Mouse (Mus musculus) lung, postnatal 25 days (tissue): ENCODE data around the gene Gsx1.

Source experiments
- DNase-seq: peaks from one replicate; pipeline ENCODE4 v3.0.0; 2022; ENCODE audit warnings: low spot score

Gsx1 gene

DNA sequence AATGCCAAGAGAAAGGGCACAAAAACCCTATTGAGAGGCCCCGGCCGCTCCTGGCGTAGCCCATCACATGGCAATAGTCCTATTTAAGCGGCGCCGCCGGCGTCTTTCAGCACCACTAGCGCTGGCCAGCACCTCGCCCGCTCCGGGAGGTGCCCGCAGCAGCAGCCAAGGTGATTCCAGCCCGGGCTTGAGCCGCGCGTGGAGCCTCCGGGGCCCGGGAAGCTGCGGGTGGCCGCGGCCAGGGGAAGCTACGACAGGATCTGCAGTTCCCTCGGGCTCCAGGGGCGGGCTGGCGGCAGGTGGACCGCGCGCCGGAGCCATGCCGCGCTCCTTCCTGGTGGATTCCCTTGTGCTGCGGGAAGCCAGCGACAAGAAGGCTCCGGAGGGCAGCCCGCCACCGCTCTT, at the start of gene Gsx1:
Gene Gsx1, plus strand, starts transcription at position 126 of the 405 bp plus-strand sequence.
- peak; percentile 18 for DNase-seq

DNA sequence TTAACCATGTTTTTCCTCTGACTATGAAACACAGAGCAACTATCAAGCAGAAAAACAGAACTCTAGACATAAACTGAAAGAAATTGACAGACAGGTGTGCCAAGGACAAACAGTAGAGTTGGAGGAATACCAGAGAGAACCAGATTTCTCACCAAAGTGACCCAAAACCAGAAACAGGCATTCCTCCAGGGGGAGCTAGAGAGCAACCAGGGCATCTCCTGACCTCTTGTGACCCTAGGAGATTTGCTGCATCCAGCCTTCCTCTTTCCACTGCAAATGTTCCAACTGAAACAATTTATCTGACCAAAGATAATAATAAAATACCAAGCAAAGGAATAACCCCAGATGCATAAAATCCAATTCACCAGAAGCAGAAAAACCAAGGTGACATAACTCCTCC, 41.2 kb upstream of the Gsx1 start:
- no peak for DNase-seq

DNA sequence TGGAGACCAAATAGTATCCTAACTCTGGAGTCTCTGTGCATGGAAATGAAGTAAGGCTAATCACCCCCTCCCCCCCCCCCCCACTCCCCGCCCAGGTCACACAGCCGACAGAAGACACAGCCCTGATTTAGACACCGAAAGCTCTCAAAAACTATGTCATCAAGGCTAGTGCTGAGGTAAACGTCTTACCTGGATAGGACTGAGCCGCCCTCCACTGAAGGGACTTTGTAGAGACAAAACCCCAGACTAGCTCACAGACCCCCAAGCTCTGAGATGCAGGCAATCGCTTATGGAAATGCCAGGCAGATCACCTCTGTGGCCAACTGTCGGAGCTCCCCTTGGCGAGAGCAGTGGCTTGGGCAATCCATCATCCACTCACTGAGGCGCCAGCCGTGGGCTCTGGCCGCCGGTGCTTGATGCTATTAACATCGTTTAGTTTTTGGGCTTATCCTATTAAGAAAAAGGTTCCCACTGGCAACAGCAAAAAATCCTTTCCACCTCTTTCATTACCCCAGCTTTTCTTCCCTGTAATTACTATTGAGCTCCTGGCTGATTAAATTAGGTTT, 33.6 kb upstream of the Gsx1 start:
- no peak for DNase-seq

DNA sequence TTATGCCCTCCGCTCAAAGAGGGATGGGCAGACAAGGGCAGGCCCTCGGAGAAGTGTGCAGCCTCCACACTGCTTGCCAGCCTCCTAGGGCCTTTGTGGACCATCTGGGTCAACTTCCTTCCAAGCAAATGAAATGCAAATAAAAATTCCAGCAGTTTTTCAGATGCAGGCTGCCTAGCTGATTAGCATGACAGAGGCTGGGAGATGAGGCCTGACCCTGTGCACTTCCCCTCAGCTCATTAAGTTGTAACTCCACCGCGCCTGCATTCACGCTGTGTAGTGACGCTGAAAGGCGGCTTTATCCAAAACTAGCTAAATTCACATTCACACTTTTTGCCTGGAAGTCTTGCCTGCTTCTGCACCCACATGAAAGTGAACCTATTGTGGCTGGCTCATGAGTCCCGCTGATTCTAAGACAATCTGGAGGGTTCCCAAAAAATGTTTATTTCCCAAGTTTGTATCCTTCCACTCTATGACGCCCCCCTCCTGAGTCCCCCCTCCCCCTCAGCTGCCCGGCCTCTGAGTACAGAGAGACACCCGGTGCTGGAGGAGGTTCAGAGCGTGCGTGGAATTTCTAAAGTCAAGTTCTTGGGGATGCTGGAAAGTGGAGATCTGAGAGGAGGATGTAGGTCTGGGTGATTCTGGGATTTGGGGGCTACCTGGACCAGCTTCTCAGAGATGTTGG, 32.9 kb upstream of the Gsx1 start:
- DNase-seq: no peak

DNA sequence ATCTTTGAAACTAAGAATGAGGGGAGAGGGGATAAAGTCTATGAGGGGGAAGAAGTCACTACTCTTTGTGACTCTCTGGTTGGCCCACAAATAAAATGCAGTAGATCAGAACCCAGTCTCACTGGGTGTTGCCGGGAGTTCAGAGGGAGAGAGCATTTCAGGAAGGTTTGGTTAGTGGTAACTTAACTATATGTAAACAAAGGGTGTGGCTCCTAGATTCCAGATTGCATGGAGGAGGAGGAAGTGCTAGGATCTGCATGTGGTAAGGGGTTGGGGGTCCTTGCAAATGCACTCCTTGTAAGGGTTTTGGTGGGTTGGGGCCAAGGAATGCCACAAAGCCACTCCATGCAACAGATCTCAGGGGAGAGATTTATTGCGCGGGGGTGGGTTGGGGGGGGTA, 32.1 kb upstream of the Gsx1 start:
- no peak for DNase-seq

DNA sequence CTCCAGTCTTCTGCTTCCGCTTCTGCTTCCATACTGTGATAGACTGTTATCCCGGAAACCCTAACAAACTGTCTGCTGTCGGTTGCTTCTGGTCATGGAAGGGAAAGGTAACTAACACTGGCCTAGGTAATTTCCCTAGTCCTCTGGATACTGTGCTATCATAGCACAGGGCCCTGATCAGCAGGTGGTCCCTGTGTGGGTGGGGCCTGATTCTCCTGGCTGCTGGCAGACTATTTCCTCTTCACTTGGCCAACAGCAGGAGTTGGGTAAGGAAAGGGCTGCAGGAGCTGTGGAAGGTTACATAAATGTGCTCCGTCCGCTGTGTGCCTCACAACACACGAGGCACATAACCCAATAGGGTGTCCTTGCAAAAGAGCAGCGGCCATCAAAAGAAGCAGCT, 31.1 kb upstream of the Gsx1 start:
- no peak for DNase-seq

DNA sequence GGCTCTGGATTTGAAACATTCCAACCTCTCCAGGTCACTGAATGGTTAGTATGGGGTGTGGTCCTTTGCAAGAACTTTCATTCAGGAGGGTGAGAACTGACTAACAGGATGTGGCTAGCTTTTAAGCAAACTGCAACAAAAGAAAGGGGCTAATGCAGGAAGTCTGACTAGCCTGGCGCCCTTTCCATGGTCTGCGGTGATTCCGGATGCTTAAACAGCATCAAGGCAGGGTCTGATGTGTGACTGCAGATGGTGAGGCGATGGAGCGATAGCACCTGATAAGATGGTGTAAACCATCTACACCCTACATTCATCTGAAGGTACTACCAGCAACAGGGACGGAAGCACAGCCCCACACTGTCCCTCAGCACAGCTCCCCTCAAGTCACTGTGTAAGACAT, 29.2 kb upstream of the Gsx1 start:
- no peak for DNase-seq

DNA sequence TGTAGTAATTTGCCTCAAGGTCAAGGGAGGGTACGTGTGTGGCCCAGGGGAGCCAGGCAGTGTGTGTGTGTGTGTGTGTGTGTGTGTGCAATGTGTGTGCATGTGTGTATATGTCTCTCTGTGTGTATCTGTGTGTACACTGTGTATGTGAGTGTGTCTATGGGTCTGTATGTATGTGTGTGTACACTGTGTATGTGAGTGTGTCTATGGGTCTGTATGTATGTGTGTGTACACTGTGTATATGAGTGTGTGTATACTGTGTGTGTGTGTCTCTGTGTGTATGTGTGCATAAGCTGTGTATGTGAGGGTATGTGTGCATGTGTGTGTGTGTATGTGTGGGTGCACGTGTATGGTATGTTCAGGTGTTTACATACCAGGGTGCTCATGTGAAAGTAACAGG, 28.7 kb upstream of the Gsx1 start:
- no peak for DNase-seq

DNA sequence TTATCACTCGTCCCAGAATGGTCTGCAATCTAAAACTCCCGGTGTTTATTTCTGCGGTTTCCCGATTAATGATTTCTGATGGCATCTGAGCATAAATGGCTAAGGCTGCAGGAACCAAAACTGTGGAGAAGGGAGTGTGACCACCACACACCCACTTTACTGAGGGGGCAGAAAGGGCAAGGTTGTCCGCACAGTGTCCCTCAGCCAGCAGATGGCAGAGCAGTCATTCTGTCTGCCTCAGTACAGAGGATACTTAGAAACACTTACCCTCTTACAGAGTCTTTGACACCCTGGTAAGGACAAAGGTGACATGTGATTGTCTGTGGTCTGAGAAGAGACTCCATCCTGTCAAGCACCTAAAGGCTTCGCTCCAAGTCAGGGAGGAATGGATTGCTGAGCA, 23.4 kb upstream of the Gsx1 start:
- DNase-seq: no peak

DNA sequence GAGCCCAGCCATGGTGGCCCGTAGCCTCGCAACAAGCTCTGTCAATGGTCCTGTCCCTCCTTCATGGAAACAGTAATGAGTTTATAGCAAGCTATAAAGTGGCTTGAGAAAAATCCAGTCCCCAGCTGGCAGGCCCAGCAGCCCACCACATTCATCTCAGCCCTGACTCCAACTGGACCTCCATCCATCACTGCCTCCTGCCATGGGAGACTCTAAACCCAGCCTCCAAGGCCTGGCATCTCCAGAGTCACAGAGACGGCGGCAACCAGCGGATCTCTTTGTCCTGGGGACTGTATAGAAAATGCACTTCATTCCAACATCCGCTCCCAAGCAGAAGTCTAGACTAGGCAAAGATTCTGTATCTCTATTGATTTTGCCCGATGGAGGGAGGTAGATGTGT, 18.4 kb upstream of the Gsx1 start:
- no peak for DNase-seq

DNA sequence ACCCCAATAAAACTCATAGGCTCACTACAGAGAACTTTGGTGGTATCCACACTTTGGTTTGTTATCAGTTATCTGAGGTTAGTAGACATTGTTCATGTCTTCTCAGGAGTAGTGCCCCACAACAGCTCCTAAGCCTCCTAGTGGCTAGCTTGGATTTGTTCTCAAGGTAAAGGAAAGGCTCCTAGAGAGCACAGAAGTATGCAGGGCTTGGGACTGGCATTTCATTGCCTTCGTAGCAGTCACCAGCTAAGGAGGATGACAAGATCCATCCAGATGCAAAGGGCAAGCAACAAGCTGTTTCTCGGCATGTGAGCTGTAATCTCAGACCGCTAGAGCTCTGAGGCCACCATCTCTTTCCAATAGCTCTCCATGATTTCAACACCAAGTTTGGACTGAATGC, 14.4 kb upstream of the Gsx1 start:
- DNase-seq: no peak

DNA sequence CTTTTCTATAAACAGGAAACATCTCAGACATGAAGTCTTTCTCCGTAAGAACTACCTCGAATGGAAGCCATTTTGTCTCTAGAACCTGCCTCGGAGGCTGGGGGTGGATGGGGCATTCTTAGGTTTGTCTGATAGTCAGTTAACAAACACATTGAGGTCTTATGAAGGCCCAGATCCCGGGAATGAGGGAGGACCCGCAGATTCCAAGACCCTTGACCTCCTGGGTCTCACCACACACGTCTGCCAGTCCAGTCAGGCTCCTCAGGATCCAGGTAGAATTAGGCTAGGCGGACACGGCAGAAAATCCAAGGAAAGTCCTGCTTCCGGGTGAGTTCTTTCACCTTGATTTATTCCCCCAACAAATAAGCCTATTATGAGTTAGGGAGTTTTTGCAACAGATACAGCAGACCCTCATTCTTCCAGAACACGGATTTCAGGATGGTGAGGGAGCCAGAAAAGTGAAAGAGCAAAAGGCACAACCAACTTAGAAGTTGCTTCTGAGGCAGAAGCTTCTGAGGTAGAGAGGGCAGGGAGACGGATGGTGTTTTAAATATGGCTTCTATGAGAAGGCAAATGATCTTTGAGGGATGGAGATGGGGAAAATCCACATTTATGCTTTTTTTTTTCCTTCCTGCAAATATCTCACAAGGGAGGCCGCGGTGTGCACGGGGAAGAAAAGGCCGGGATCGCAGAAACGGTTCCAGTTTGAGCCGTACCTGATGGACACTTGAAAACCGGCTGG, 3.2 kb upstream of the Gsx1 start:
- DNase-seq: no peak

DNA sequence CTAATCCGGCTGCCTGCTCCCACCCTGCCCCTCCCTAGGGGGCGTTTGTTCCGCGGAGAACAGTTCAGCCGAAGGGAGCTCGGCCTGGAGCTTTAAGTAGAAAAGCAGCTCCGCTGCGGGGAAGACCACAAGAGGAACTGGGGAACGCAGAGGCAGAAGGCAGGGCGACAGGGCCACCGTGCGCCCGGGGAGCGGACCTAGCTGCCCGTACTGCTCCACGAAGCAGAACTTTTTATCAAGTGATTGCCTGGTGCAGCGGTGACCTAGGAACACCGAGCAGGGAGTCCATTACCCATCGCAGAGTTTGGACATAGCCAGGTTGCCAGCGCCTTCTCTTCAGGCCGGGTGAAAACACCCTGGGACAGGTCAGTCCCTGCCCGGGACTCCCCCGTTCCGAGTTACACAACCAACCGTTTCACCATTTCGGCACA, 2.5 kb upstream of the Gsx1 start:
- peak; percentile 3 for DNase-seq

DNA sequence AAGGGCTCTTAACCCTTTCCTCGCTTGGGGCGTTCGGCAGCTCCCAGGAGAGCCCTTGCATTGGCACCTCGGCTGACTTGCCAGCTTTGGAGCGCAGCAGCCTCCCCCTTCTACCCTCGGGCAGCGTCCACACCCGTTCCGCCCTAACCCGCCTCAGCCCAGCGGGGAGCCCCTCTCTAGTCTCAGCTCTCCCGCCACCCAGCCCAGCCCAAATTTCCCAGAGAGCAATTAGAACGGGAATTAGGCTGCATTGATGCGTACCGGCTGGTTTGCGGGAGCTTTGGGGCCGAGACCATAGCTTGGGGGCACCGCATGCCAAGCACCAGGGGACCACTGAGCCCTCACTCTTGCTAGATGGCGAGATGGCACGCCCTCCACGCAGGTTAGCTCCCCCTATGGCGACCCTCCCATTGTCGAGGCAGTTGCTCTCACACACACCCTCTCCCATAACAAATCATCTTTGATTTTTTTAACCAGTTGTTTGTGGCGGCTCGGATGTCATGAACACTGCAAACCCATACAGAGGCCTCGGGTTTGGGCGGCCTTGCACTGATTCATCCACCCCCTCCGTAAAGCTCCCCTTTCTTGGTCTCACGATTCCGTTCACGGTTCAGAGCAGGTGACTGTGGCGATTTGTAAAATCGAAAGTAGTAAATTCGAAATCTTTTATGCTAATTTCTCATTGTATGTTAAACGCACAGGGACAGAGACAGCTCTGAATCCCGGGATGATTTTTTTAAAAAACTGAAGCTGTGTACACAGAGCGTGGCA, 1.5 kb upstream of the Gsx1 start:
- DNase-seq: no peak

DNA sequence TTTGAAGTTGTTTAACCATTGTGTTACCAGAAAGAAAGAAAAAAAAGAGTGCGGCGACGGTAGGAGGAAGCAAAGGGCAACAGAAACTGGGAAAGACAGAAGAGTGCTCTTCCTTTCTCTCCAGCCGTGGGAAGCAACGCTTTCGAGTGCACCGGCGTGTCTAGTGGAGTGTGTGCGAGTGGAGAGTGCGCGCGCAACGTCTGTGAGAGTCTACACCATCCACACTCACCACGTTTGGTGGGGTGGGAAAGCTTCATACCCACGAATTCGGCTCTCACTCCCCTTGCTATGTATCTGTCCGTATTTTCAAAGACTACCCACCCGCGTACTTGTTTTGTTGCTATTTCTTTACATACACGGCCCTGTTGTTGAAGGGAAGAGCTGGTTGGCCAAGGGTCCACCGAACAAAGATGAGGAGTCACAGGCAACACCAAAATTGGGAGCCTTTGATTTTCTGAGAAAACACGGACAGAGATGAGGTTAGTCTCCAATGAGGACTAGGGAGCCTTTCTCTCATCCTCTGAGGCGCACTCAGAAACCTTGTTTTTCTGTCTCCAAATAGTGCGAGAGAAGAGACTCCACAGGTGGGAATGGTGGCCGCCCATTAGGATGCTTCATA, 835 bp upstream of the Gsx1 start:
- DNase-seq: no peak

DNA sequence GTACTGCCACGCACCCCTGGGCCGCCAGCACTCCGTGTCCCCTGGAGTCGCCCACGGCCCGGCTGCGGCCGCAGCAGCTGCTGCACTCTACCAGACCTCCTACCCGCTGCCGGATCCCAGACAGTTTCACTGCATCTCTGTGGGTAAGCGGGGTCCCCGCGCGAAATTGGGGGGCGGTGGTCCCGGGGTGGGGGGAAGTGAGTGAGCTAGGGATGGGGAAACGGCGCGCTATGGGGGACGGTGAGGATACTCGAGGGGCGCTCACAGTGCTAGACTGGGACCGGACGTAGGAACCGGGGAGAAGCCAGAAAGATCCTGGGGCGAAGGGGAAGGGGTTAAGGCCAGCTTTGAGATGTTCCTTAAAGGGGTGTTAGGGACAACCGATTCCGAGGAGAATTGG, 660 bp downstream of the Gsx1 start:
- no peak for DNase-seq

DNA sequence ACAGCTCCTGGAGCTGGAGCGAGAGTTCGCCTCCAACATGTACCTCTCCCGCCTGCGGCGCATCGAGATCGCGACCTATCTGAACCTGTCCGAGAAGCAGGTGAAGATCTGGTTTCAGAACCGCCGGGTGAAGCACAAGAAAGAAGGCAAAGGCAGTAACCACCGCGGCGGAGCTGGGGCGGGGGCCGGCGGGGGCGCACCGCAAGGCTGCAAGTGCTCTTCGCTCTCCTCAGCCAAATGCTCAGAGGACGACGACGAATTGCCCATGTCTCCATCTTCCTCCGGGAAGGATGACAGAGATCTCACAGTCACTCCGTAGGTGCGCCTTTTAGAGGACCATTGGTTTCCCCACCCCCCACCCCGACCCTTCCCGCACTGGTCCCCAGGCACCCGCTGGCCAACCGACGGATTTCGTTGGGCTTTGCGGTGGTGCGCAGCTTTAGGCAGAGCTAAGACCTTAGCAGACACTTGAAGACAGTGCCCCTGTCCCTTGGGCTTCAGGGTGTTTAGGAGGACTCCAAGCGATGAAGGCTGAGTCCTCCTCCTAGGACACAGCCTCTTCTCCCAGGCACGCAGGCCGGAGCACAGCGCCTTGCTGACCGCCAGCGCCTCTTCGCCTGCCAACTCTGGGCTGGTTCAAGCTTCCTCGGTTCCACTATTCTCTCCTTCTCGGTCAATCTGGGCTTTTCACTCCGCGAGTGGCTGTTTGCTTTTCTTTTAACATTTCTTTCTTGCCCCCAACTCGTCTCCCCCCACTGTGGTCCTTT, 1.5 kb downstream of the Gsx1 start:
- no peak for DNase-seq

DNA sequence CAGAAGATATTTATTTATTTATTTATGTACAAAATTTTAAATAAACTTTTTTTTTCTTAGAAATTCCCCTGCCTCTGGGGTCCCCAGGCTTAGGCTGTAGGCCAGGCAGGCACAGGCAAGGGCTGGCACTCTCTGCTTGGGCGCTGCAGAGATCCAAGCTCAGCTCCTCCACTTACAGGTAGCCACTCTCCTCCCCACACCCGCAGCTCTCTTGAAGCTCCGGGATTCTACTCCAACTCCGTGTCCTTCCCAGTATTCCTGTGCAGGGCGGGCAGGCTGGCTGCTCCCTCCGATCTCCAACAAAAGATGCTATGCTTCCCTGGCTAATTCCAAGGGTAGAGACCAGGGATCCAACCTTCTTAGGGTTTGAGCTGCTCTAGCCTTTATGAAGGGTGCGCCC, 2.4 kb downstream of the Gsx1 start:
- DNase-seq: no peak

DNA sequence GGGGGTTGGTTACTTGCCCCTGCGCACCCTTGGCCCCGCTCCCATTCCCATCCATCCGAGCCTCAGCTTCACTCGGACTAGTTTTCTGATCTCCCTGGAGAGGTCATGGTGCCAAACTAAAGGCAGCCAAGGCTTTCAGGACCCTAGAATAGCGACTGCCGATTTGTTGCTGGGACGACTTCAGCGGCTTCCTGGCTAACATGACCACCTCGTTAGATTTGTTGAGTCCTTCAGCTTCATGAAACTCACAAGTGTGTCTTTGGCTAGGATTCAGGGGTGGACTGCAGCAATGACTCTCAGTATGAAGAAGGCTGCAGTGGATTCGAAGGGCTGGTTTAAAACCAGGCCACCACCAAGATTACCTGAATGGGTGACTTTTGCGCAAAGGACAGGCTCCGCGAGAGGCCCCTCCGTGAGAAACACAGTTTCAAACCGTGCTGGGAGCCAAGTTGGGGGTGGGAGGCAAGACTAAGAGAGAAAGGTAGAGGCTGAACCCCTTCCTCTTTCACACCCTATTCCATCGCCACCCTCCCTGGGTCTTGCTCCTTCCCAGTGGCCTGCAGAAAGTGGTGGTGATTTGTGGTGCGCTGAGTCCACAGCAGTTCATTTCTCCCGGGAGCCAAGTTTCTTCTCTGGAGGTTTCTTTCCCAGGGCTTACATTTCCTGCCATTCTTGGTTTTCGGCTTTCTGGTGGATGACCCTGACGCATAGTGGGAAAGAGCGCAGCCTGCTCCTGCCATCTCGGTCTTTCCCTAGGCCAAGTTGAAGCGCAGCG, 3.5 kb downstream of the Gsx1 start:
- DNase-seq: no peak

DNA sequence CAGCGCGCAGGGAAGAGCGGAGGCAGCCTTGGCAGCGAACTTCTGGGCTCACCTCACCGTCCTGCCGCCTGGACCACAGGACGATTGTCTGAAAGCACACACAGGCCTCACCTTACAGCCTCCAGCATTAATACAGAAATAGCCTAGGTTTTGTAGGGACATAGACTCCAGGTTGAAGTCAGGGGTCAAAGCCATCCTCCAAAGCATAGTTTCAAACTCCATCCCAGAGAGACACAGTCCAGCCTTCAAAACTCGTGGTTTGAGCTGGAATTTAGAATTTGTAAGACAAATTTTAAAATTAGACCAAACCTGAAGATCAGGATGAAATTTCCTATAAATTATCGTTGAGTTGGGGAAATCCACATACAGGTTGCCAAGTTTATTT, 4.1 kb downstream of the Gsx1 start:
- DNase-seq: no peak

DNA sequence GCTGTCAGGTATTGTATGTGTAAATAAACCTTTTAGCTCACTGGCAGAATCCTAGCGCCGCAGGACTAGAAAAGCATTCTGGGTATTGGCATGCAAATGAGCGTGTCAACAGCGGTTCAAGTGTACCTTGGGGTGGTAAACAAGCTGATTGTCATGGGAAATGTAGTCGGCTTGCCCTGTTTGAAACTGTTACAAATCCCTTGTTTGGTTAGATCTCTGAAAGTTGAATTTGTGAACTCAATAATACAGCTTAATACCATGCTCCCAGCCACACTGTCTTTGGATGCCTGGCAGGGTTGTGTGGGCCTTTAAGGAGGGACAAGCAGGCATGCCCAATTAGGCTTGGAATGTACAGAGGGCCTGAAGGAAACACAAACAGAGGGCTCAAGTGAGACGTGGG, 16.4 kb downstream of the Gsx1 start:
- no peak for DNase-seq
